Mouse (Mus musculus): ENCODE results near the gene Ptch2. TPM values are rescaled to one million over a fixed set of nuclear protein-coding genes. Genes with fewer than 3 reads are reported as not detected.

Gene Ptch2
- total RNA-seq, 1 experiment = 28.2 TPM

DNA sequence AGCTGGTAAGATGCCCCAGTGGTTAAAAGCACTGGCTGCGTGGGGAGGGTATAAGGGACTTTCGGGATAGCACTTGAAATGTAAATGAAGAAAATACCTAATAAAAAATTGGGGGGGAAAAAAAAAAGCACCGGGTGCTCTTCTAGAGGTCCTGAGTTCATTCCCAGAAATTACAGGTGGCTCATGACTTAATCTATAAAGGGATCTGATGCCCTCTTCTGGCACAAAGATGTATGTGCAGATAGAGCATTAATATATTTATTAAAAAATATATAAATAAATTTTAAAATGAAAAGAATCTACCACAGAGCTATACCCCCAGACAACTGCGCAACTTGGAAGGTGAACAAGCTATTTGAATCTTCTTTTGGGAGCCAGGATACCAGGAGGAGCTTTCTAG is 44.7 kb downstream of the Ptch2 start:
- Histone ChIP-seq H3K36me3 (ENCODE audit: control insufficient read depth, insufficient read depth, low read length, poor library complexity, severe bottlenecking) (no peaks in the 10 kb centered on the region), H3K9ac (ENCODE audit: insufficient read depth, low read depth, low read length, poor library complexity, severe bottlenecking) (no peak overlapping the region; the same call in 1 of the 2 replicates), H3K9me3 (ENCODE audit: control insufficient read depth, insufficient read depth, low read depth, low read length) (no peaks in the 10 kb centered on the region), H3K4me3 (ENCODE audit: insufficient read depth in 1 of 2, low read depth in 1 of 2, low read length in 2 of 2, poor library complexity in 1 of 2, severe bottlenecking in 1 of 2) (no peak overlapping the region), H3K4me1 (ENCODE audit: control insufficient read depth in 2 of 2, insufficient read depth in 2 of 2, low read length in 2 of 2, poor library complexity in 1 of 2) (peaks cover 5 to 22% of the 10 kb centered on the region in 2 experiments; a peak in 2 of 4 replicates), H3K27ac (ENCODE audit: insufficient read depth, low read depth, low read length, poor library complexity, severe bottlenecking) (no peak overlapping the region)
- in situ Hi-C loops (cut with MboI; ENCODE audit: low sequenced_read_pairs in 2 of 2, unreplicated experiment in 2 of 2) = loop anchor here in 1 of 2 experiments (25.0 kb wide), 1 partner anchor 328 kb away; the partner anchor contains the start of genes Hpdl, Mutyh and Toe1
- no peak for DNase-seq (ENCODE audit: low read depth, low spot score)
- TF ChIP-seq ZNF384 (IDR thresholded peaks at IDR 0.05; ENCODE audit: low read depth, low read length) = no peak
- no peak for TF ChIP-seq HCFC1 (IDR thresholded peaks at IDR 0.05; ENCODE audit: borderline replicate concordance, insufficient read depth, low read length)
- TF ChIP-seq ZC3H11A (IDR thresholded peaks at IDR 0.05; ENCODE audit: borderline replicate concordance, low read depth, low read length) = no peak

GRCm38 (mm10) chr4:117143023-117143422 is 47.1 kb downstream of the Ptch2 start:
- no peak for DNase-seq (ENCODE audit: low read depth, low spot score)
- in situ Hi-C loops (cut with MboI; ENCODE audit: low sequenced_read_pairs in 2 of 2, unreplicated experiment in 2 of 2) = loop anchor here in 1 of 2 experiments (25.0 kb wide), 1 partner anchor 331 kb away; the partner anchor contains the start of genes Hpdl, Mutyh and Toe1
- H3K4me1 ChIP-seq (ENCODE audit: control insufficient read depth in 2 of 2, insufficient read depth in 2 of 2, low read length in 2 of 2, poor library complexity in 1 of 2) = peaks cover 0 to 18% of the 10 kb centered on the region in 2 experiments; a peak in 2 of 4 replicates
- no peak overlapping the region for H3K9ac ChIP-seq (ENCODE audit: insufficient read depth, low read depth, low read length, poor library complexity, severe bottlenecking)
- H3K27ac ChIP-seq (ENCODE audit: insufficient read depth, low read depth, low read length, poor library complexity, severe bottlenecking) = no peak overlapping the region
- TF ChIP-seq HCFC1 (IDR thresholded peaks at IDR 0.05; ENCODE audit: borderline replicate concordance, insufficient read depth, low read length) (no peak), CHD2 (IDR thresholded peaks at IDR 0.05; ENCODE audit: low read depth, low read length) (no peak), MAFK (IDR thresholded peaks at IDR 0.05; ENCODE audit: insufficient read depth, low read depth, low read length) (no peak), ZNF384 (IDR thresholded peaks at IDR 0.05; ENCODE audit: low read depth, low read length) (no peak), ZC3H11A (IDR thresholded peaks at IDR 0.05; ENCODE audit: borderline replicate concordance, low read depth, low read length) (no peak)
- H3K36me3 ChIP-seq (ENCODE audit: control insufficient read depth, insufficient read depth, low read length, poor library complexity, severe bottlenecking) = no peaks in the 10 kb centered on the region
- no peaks in the 10 kb centered on the region for H3K9me3 ChIP-seq (ENCODE audit: control insufficient read depth, insufficient read depth, low read depth, low read length)
- no peak overlapping the region for H3K4me3 ChIP-seq (ENCODE audit: insufficient read depth in 1 of 2, low read depth in 1 of 2, low read length in 2 of 2, poor library complexity in 1 of 2, severe bottlenecking in 1 of 2)

GRCm38 (mm10) chr4:117145248-117145647 is 49.4 kb downstream of the Ptch2 start:
- in situ Hi-C loops (cut with MboI; ENCODE audit: low sequenced_read_pairs in 2 of 2, unreplicated experiment in 2 of 2) = loop anchor here in 1 of 2 experiments (25.0 kb wide), 1 partner anchor 333 kb away; the partner anchor contains the start of genes Hpdl, Mutyh and Toe1
- no peak overlapping the region for H3K27ac ChIP-seq (ENCODE audit: insufficient read depth, low read depth, low read length, poor library complexity, severe bottlenecking)
- no peaks in the 10 kb centered on the region for H3K9me3 ChIP-seq (ENCODE audit: control insufficient read depth, insufficient read depth, low read depth, low read length)
- no peak overlapping the region for H3K4me3 ChIP-seq (ENCODE audit: insufficient read depth in 1 of 2, low read depth in 1 of 2, low read length in 2 of 2, poor library complexity in 1 of 2, severe bottlenecking in 1 of 2)
- no peak for DNase-seq (ENCODE audit: low read depth, low spot score)
- H3K9ac ChIP-seq (ENCODE audit: insufficient read depth, low read depth, low read length, poor library complexity, severe bottlenecking) = no peak overlapping the region
- peaks cover 0 to 15% of the 10 kb centered on the region in 2 experiments; a peak in 1 of 4 replicates for H3K4me1 ChIP-seq (ENCODE audit: control insufficient read depth in 2 of 2, insufficient read depth in 2 of 2, low read length in 2 of 2, poor library complexity in 1 of 2)
- peaks cover 6% of the 10 kb centered on the region for H3K36me3 ChIP-seq (ENCODE audit: control insufficient read depth, insufficient read depth, low read length, poor library complexity, severe bottlenecking)
- TF ChIP-seq HCFC1 (IDR thresholded peaks at IDR 0.05; ENCODE audit: borderline replicate concordance, insufficient read depth, low read length) (no peak), MAFK (IDR thresholded peaks at IDR 0.05; ENCODE audit: insufficient read depth, low read depth, low read length) (no peak), ZNF384 (IDR thresholded peaks at IDR 0.05; ENCODE audit: low read depth, low read length) (no peak), CHD2 (IDR thresholded peaks at IDR 0.05; ENCODE audit: low read depth, low read length) (no peak), ZC3H11A (IDR thresholded peaks at IDR 0.05; ENCODE audit: borderline replicate concordance, low read depth, low read length) (no peak)

DNA sequence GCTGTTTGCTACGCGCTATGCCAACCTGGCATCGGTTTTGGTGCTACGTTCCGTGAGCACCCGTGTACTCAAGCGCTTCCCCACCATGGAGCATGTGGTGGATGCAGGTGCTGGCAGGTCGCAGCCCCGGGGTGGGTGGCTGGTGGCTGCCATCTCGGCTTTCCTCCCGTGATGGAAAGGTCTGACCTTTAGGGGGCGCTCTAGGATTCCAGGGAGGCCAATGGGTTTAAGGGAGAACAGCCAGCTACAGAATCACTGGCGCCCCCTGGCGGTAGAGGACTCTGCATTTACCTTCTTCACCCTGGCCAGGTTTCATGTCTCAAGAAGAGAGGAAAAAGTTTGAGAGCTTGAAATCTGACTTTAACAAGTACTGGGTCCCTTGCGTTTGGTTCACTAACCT is 50.3 kb downstream of the Ptch2 start:
- H3K27ac ChIP-seq (ENCODE audit: insufficient read depth, low read depth, low read length, poor library complexity, severe bottlenecking) = no peak overlapping the region
- TF ChIP-seq MAFK (IDR thresholded peaks at IDR 0.05; ENCODE audit: insufficient read depth, low read depth, low read length) = 0 out of 2 replicates have a peak, but pooled peaks have one; percentile 14
- TF ChIP-seq ZC3H11A (IDR thresholded peaks at IDR 0.05; ENCODE audit: borderline replicate concordance, low read depth, low read length) = no peak
- TF ChIP-seq HCFC1 (IDR thresholded peaks at IDR 0.05; ENCODE audit: borderline replicate concordance, insufficient read depth, low read length) = peak; percentile 45; the same call in 1 of the 2 replicates
- no peak for TF ChIP-seq CHD2 (IDR thresholded peaks at IDR 0.05; ENCODE audit: low read depth, low read length)
- peak; percentile 36; the same call in 1 of the 2 replicates for TF ChIP-seq ZNF384 (IDR thresholded peaks at IDR 0.05; ENCODE audit: low read depth, low read length)
- DNase-seq (ENCODE audit: low read depth, low spot score) = peak; percentile 99
- in situ Hi-C loops (cut with MboI; ENCODE audit: low sequenced_read_pairs in 2 of 2, unreplicated experiment in 2 of 2) = loop anchor here in 1 of 2 experiments (25.0 kb wide), 1 partner anchor 334 kb away; the partner anchor contains the start of genes Hpdl, Mutyh and Toe1
- peak overlapping the region in 1 of 2 experiments; percentile 6; a peak in 1 of 4 replicates for H3K4me3 ChIP-seq (ENCODE audit: insufficient read depth in 1 of 2, low read depth in 1 of 2, low read length in 2 of 2, poor library complexity in 1 of 2, severe bottlenecking in 1 of 2)
- H3K36me3 ChIP-seq (ENCODE audit: control insufficient read depth, insufficient read depth, low read length, poor library complexity, severe bottlenecking) = peaks cover 13% of the 10 kb centered on the region
- peaks cover 0 to 14% of the 10 kb centered on the region in 2 experiments; a peak in 1 of 4 replicates for H3K4me1 ChIP-seq (ENCODE audit: control insufficient read depth in 2 of 2, insufficient read depth in 2 of 2, low read length in 2 of 2, poor library complexity in 1 of 2)
- peak overlapping the region; percentile 19 for H3K9ac ChIP-seq (ENCODE audit: insufficient read depth, low read depth, low read length, poor library complexity, severe bottlenecking)
- no peaks in the 10 kb centered on the region for H3K9me3 ChIP-seq (ENCODE audit: control insufficient read depth, insufficient read depth, low read depth, low read length)
